In genomic region chr15:8896856-8897255, GRCm38 (mm10) we compare ENCODE assay signal across 18 mouse cellular contexts.
DNase-seq lines count a peak whose midpoint lies in the region; ATAC-seq and TF ChIP-seq lines count a peak whose summit lies in the region.
"Had no signal": no experiment of that assay in that cellular context is flagged by ENCODE, and none has a peak within 500 bp of the region (broad histone marks: within the 10 kb centered on the region; RNA-seq: fewer than 3 reads in every experiment).

No protein-coding gene starts in this region.

- H3K27ac ChIP-seq in lung, postnatal 0 days (ENCODE audit: low read length): no peak overlapping the region
- no peak overlapping the region for H3K27ac ChIP-seq in MEL (ENCODE audit: control insufficient read depth, low read depth, low read length)
- H3K27ac ChIP-seq in forebrain, embryonic 14.5 days (ENCODE audit: low read depth, low read length): no peak overlapping the region
- H3K27ac ChIP-seq: embryonic facial prominence, embryonic 10.5 days; forebrain, embryonic 10.5 days; heart, embryonic 10.5 days; hindbrain, embryonic 12.5 days had no signal

- no peaks in the 10 kb centered on the region for H3K79me2 ChIP-seq in MEL (ENCODE audit: control insufficient read depth, insufficient read depth, low read length, poor library complexity)

- DNase-seq in cerebellum, adult 9-10 months: peak; percentile 12
- DNase-seq in cerebellum, adult 9-11 months: no peak
- peak; percentile 41 for DNase-seq in lung, postnatal 0 days (ENCODE audit: low spot score)
- DNase-seq in lung, postnatal 36 days: no peak
- DNase-seq in MEL (ENCODE audit: low read depth, low spot score): peak; percentile 7
- peak; percentile 31 for DNase-seq in fibroblast of lung, adult 2 months (ENCODE audit: low read depth)
- no peak for DNase-seq in right cerebral cortex, postnatal 14 days
- DNase-seq in forebrain, embryonic 14.5 days (ENCODE audit: low spot score): no peak
- DNase-seq: adrenal gland, postnatal 25 days; heart, postnatal 4 days; kidney, adult 11 months had no signal

- no peak overlapping the region for H3K4me2 ChIP-seq in lung, postnatal 0 days (replicated peaks; ENCODE audit: low read depth, low read length)
- no peak overlapping the region for H3K4me2 ChIP-seq in forebrain, embryonic 14.5 days (ENCODE audit: low read length)
- H3K4me2 ChIP-seq: forebrain, embryonic 15.5 days; hindbrain, embryonic 12.5 days had no signal

- ATAC-seq in lung, postnatal 0 days: no peak
- no peak for ATAC-seq in forebrain, embryonic 14.5 days
- ATAC-seq: CD4-positive, CD25-positive, alpha-beta regulatory T cell, adult 4 months; inflammation-experienced regulatory T-cells, adult 6 months had no signal

- 50% methylated on average over 2 of the region's 2 CpGs for WGBS in lung, postnatal 0 days
- 90% methylated on average over 2 of the region's 2 CpGs for WGBS in forebrain, embryonic 14.5 days

- H3K36me3 ChIP-seq in lung, postnatal 0 days (ENCODE audit: insufficient read depth, low read length): no peaks in the 10 kb centered on the region
- peaks cover 0 to 4% of the 10 kb centered on the region in 2 experiments; a peak in 2 of 4 replicates for H3K36me3 ChIP-seq in MEL (ENCODE audit: control insufficient read depth in 1 of 2, insufficient read depth in 2 of 2, low read length in 2 of 2)
- no peaks in the 10 kb centered on the region for H3K36me3 ChIP-seq in forebrain, embryonic 14.5 days (ENCODE audit: control insufficient read depth, insufficient read depth, low read length)
- H3K36me3 ChIP-seq: embryonic facial prominence, embryonic 10.5 days; forebrain, embryonic 10.5 days; forebrain, embryonic 15.5 days; heart, embryonic 10.5 days; hindbrain, embryonic 12.5 days had no signal

- H3K27me3 ChIP-seq in lung, postnatal 0 days (replicated peaks; ENCODE audit: insufficient read depth, low read length): no peaks in the 10 kb centered on the region
- no peaks in the 10 kb centered on the region; a peak in 1 of 4 replicates for H3K27me3 ChIP-seq in MEL (ENCODE audit: control insufficient read depth in 1 of 2, insufficient read depth in 2 of 2, low read length in 2 of 2)
- H3K27me3 ChIP-seq in forebrain, embryonic 14.5 days (replicated peaks; ENCODE audit: control insufficient read depth, insufficient read depth, low read length): no peaks in the 10 kb centered on the region
- H3K27me3 ChIP-seq: forebrain, embryonic 15.5 days; hindbrain, embryonic 12.5 days had no signal

- no peaks in the 10 kb centered on the region for H3K9me3 ChIP-seq in lung, postnatal 0 days (ENCODE audit: low read length)
- no peaks in the 10 kb centered on the region for H3K9me3 ChIP-seq in MEL (replicated peaks; ENCODE audit: insufficient read depth, low read length)
- H3K9me3 ChIP-seq in forebrain, embryonic 14.5 days (replicated peaks; ENCODE audit: control insufficient read depth, low read length): no peaks in the 10 kb centered on the region
- H3K9me3 ChIP-seq: embryonic facial prominence, embryonic 10.5 days; forebrain, embryonic 10.5 days; forebrain, embryonic 15.5 days; heart, embryonic 10.5 days; hindbrain, embryonic 12.5 days had no signal

- no peaks in the 10 kb centered on the region for H3K4me1 ChIP-seq in lung, postnatal 0 days (ENCODE audit: insufficient read depth, low read depth, low read length)
- peaks cover 0 to 4% of the 10 kb centered on the region in 2 experiments; a peak in 1 of 4 replicates for H3K4me1 ChIP-seq in MEL (ENCODE audit: control insufficient read depth in 1 of 2, insufficient read depth in 2 of 2, low read length in 2 of 2)
- H3K4me1 ChIP-seq in forebrain, embryonic 14.5 days (ENCODE audit: control insufficient read depth, insufficient read depth, low read length): no peaks in the 10 kb centered on the region
- H3K4me1 ChIP-seq: embryonic facial prominence, embryonic 10.5 days; forebrain, embryonic 10.5 days; forebrain, embryonic 15.5 days; heart, embryonic 10.5 days; hindbrain, embryonic 12.5 days had no signal

- TF ChIP-seq CTCF in lung, postnatal 0 days (IDR thresholded peaks at IDR 0.05): no peak
- TF ChIP-seq CTCF in MEL (IDR thresholded peaks at IDR 0.05 in 2 of 3, conservative IDR thresholded peaks at IDR 0.05 in 1 of 3; ENCODE audit: control insufficient read depth in 1 of 3, insufficient read depth in 1 of 3, low read depth in 2 of 3, low read length in 3 of 3, poor library complexity in 1 of 3, severe bottlenecking in 1 of 3): no peak

- TF ChIP-seq EP300 in lung, postnatal 0 days (IDR thresholded peaks at IDR 0.05): no peak
- no peak for TF ChIP-seq EP300 in MEL (IDR thresholded peaks at IDR 0.05; ENCODE audit: low read depth in 1 of 2, low read length in 2 of 2)

- H3K9ac ChIP-seq in lung, postnatal 0 days (replicated peaks; ENCODE audit: low read depth): no peak overlapping the region
- H3K9ac ChIP-seq in MEL (ENCODE audit: control insufficient read depth, low read depth, low read length, poor library complexity, severe bottlenecking): no peak overlapping the region
- no peak overlapping the region for H3K9ac ChIP-seq in forebrain, embryonic 14.5 days (ENCODE audit: low read length)
- H3K9ac ChIP-seq: forebrain, embryonic 15.5 days; hindbrain, embryonic 12.5 days had no signal

- no peak overlapping the region for H3K4me3 ChIP-seq in lung, postnatal 0 days (ENCODE audit: low read depth, low read length)
- no peak overlapping the region; a peak in 1 of 4 replicates for H3K4me3 ChIP-seq in MEL (ENCODE audit: control insufficient read depth in 1 of 2, insufficient read depth in 1 of 2, low read depth in 2 of 2, low read length in 2 of 2)
- H3K4me3 ChIP-seq in forebrain, embryonic 14.5 days (ENCODE audit: low read depth, low read length): no peak overlapping the region
- H3K4me3 ChIP-seq: embryonic facial prominence, embryonic 10.5 days; forebrain, embryonic 10.5 days; forebrain, embryonic 15.5 days; heart, embryonic 10.5 days; hindbrain, embryonic 12.5 days had no signal

- TF ChIP-seq POLR2A in MEL (IDR thresholded peaks at IDR 0.05; ENCODE audit: control insufficient read depth in 1 of 2, insufficient read depth in 1 of 2, low read depth in 1 of 2, low read length in 2 of 2, poor library complexity in 1 of 2): no peak

- TF ChIP-seq RAD21 in MEL (IDR thresholded peaks at IDR 0.05; ENCODE audit: low read depth, low read length): no peak

TF ChIP-seq in MEL, 35 proteins besides CTCF, POLR2A, EP300 and RAD21:
- no peak for TF ChIP-seq ZMIZ1 (IDR thresholded peaks at IDR 0.05; ENCODE audit: low read depth, low read length)
- TF ChIP-seq MYC (IDR thresholded peaks at IDR 0.05; ENCODE audit: low read depth, low read length): no peak
- TF ChIP-seq SIN3A (IDR thresholded peaks at IDR 0.05; ENCODE audit: low read length): no peak
- no peak for TF ChIP-seq E2F4 (IDR thresholded peaks at IDR 0.05; ENCODE audit: borderline replicate concordance, low read depth, low read length)
- no peak for TF ChIP-seq CHD2 (IDR thresholded peaks at IDR 0.05; ENCODE audit: low read length)
- TF ChIP-seq MAX (IDR thresholded peaks at IDR 0.05; ENCODE audit: low read length): no peak
- no peak for TF ChIP-seq RCOR1 (IDR thresholded peaks at IDR 0.05; ENCODE audit: low read depth, low read length)
- no peak for TF ChIP-seq MYB (IDR thresholded peaks at IDR 0.05; ENCODE audit: low read depth, low read length)
- no peak for TF ChIP-seq BHLHE40 (IDR thresholded peaks at IDR 0.05; ENCODE audit: borderline replicate concordance, low read depth, low read length)
- no peak for TF ChIP-seq TBP (IDR thresholded peaks at IDR 0.05; ENCODE audit: low read depth, low read length)

Comparison
In these comparisons a context has a peak if more than half of its experiments do, and no peak if none do; other contexts are left out.
1. DNase-seq: peak in cerebellum, adult 9-10 months (single experiment), lung, postnatal 0 days (single experiment), MEL (single experiment) and fibroblast of lung, adult 2 months (single experiment); none in cerebellum, adult 9-11 months (single experiment), lung, postnatal 36 days (single experiment), right cerebral cortex, postnatal 14 days (single experiment) and forebrain, embryonic 14.5 days (single experiment).